Mouse (Mus musculus) heart, embryonic 16.5 days (tissue): ENCODE results near the gene Mt4. TPM values are rescaled to one million over a fixed set of nuclear protein-coding genes. Genes with fewer than 3 reads are reported as not detected.

Experiments
- ATAC-seq: fragments of 200-750 bp; cut with Nextera tagmentation; replicated peaks from 2 replicates; pipeline ENCODE4 v1.8.0; 2017; ENCODE audit warnings: moderate number of reproducible peaks; ENCODE audit not compliant: insufficient read depth, low FRiP score; ENCODE audit errors: extremely low read depth
- H3K27ac ChIP-seq: fragments of 300-500 bp; sonication (generic); 2 replicates; pipeline ENCODE4 v1.5.1; 2014; ENCODE audit warnings: mild to moderate bottlenecking, low read length, control low read depth, moderate library complexity
- H3K27me3 ChIP-seq: fragments of 300-500 bp; sonication (generic); 2 replicates; pipeline ENCODE4 v1.6.1; 2014; ENCODE audit warnings: low read length, mixed read lengths; ENCODE audit not compliant: control insufficient read depth, insufficient read depth
- H3K36me3 ChIP-seq: fragments of 300-500 bp; sonication (generic); 2 replicates; pipeline ENCODE4 v1.6.1; 2014; ENCODE audit not compliant: control insufficient read depth, insufficient read depth
- H3K4me1 ChIP-seq: fragments of 300-500 bp; sonication (generic); 2 replicates; pipeline ENCODE4 v1.6.1; 2014; ENCODE audit warnings: low read length, mixed read lengths; ENCODE audit not compliant: control insufficient read depth, insufficient read depth
- H3K4me2 ChIP-seq: fragments of 300-500 bp; sonication (generic); 2 replicates; pipeline ENCODE4 v1.6.1; 2014; ENCODE audit warnings: low read depth, mild to moderate bottlenecking, control low read depth, low read length
- H3K4me3 ChIP-seq: fragments of 300-500 bp; sonication (generic); 2 replicates; pipeline ENCODE4 v1.5.1; 2014; ENCODE audit warnings: mild to moderate bottlenecking, control low read depth, low read length
- H3K9ac ChIP-seq: fragments of 300-500 bp; sonication (generic); 2 replicates; pipeline ENCODE4 v1.6.1; 2014; ENCODE audit warnings: low read length, control low read depth
- H3K9me3 ChIP-seq: fragments of 300-500 bp; sonication (generic); replicated peaks from 2 replicates; pipeline ENCODE4 v1.6.1; 2016; ENCODE audit warnings: low read length; ENCODE audit not compliant: control insufficient read depth
- WGBS: fragments of 180-500 bp; shearing (Covaris S2); extraction: QIAGEN DNeasy Blood & Tissue Kit; methylation state at CpG from one replicate; pipeline ENCODE4 v1.1.7; 2014; 5-methylcytosine and 5-hydroxymethylcytosine counted together
- polyA plus RNA-seq: library from polyadenylated mRNA; unstranded; fragments of >200 nt; fragmentation: Nextera tagmentation; extraction: Ambion mirVana; gene quantifications from 2 replicates; pipeline ENCODE4 v1.2.1, GENCODE M21; 2015

Gene Mt4
- not detected in 2 replicates for polyA plus RNA-seq

DNA sequence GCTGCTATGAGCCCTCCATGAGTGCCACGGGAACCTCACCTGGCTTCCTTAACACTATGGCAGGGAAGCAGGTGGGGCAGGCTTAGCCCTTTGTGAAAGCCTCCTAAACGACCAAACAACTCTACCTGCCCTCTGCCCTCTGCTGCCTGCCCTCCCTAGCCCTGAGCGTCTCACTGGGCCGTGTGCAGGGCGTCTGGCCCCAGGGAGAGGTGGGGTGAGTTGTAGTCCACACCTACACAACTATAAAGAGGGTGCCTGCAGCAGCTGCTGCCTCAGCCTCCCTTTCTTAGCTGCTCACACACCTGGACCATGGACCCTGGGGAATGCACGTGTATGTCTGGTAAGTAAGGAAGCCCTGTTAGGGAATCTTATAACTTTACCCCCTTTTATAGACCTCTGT, at the start of gene Mt4:
Gene Mt4, plus strand, starts transcription at position 265 of the 400 bp plus-strand sequence.
- WGBS, result 49% methylated on average over 6 of the region's 6 CpGs

DNA sequence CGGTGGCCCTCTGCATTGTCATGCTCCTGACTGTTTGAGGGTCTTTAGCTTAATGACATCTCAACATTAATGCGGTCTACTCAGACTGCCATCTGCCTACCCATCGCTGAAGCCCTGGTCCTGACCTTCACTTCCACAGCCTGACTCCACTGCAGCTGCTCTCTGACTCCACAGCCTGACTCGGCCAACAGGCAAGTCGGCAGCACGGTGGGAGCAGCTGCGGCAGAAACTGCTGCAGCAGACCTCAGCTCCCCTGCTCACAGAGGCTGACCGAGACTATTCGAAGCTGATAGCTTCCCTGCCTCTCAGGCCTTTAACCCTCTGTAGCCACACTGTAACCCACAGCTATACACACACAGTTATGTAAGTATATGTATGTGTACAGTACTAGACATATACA, 49.0 kb upstream of the Mt4 start:
- Histone ChIP-seq H3K9me3 (no peaks in the 10 kb centered on the region), H3K9ac (no peak overlapping the region), H3K4me1 (no peaks in the 10 kb centered on the region), H3K4me3 (no peak overlapping the region), H3K27ac (no peak overlapping the region), H3K27me3 (no peaks in the 10 kb centered on the region), H3K36me3 (0 out of 2 replicates have a peak, but pooled peaks cover 2% of the 10 kb centered on the region), H3K4me2 (no peak overlapping the region)
- no peak for ATAC-seq
- WGBS, result 76% methylated on average over 9 of the region's 9 CpGs

More for the DNA sequence above, at the start of gene Mt4:
- no peaks in the 10 kb centered on the region for H3K36me3 ChIP-seq
- no peaks in the 10 kb centered on the region for H3K27me3 ChIP-seq
- H3K4me3 ChIP-seq, result no peak within 1 kb of the TSS
- 0 out of 2 replicates have a peak, but pooled peaks cover 2% of the 10 kb centered on the region for H3K9me3 ChIP-seq
- no peaks in the 10 kb centered on the region for H3K4me1 ChIP-seq
- no peak within 1 kb of the TSS for H3K4me2 ChIP-seq
- H3K27ac ChIP-seq, result no peak within 1 kb of the TSS
- no peak for ATAC-seq
- H3K9ac ChIP-seq, result no peak within 1 kb of the TSS

DNA sequence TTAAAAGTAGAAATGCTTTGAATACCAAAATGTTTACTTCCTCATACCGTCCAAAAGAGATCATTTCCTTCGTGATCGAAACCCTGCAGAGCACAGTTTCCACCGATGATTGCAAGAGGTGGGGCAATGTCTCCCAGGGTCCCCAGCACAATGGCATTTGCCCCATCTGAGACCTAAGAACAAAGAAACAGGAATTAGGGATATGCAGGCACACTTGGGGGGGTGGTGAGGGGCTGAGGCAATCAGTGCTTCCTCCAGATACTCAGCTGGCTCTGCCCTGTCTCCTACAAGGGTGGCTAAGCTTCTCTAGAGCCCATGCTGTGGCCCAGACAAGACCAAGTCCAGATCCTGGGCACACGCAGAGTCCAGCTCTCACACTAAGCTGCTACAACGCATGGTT, 47.3 kb upstream of the Mt4 start:
- no peak for ATAC-seq
- Histone ChIP-seq H3K27ac (no peak overlapping the region), H3K4me2 (no peak overlapping the region), H3K9ac (no peak overlapping the region), H3K27me3 (no peaks in the 10 kb centered on the region), H3K4me1 (no peaks in the 10 kb centered on the region), H3K9me3 (no peaks in the 10 kb centered on the region; the same call in 1 of the 2 replicates), H3K36me3 (0 out of 2 replicates have a peak, but pooled peaks cover 2% of the 10 kb centered on the region), H3K4me3 (no peak overlapping the region)
- WGBS, result 63% methylated on average over 6 of the region's 6 CpGs

DNA sequence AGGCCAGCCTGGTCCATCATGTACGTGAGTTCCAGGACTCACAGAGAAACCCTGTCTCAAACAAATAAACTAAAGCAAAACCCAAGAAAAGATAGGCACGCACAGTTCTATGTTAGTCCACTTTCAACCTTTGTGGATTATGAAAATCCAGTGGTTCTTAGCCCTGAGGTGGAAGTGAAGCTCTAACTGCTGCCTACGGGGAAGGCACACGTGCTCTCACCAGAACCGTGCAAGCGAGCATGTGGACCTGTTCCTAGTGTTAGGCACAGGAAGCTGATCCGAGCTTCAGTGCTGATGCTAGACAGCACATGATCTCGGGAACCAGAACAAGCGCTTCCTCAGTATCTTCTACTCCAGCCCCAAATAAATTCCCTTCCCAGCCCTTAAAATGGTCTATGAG, 44.1 kb upstream of the Mt4 start:
- ATAC-seq, result no peak
- Histone ChIP-seq H3K4me1 (peaks cover 4% of the 10 kb centered on the region), H3K4me2 (no peak overlapping the region), H3K36me3 (0 out of 2 replicates have a peak, but pooled peaks cover 2% of the 10 kb centered on the region), H3K9me3 (no peaks in the 10 kb centered on the region; the same call in 1 of the 2 replicates), H3K9ac (no peak overlapping the region), H3K4me3 (no peak overlapping the region), H3K27me3 (no peaks in the 10 kb centered on the region), H3K27ac (no peak overlapping the region)
- 75% methylated on average over 9 of the region's 9 CpGs for WGBS

DNA sequence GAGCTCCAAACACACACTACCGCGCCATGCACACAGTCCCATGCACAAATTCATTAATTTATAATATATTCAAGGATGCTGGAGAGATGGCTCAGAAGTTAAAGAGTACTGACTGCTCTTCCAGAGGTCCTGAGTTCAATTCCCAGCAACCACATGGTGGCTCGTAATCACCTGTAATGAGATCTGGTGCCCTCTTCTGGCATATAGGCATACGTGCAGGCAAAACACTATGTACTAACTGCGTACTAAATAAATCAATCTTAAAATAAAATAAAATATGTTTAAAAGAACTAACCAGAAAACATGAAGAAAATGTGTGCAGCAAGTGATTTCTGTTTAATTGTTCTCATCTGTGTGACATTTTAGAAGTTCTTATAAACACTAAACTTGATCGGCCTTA, 42.7 kb upstream of the Mt4 start:
- Histone ChIP-seq H3K27me3 (no peaks in the 10 kb centered on the region), H3K9me3 (no peaks in the 10 kb centered on the region; the same call in 1 of the 2 replicates), H3K4me1 (peaks cover 11% of the 10 kb centered on the region), H3K27ac (no peak overlapping the region), H3K4me3 (no peak overlapping the region), H3K9ac (no peak overlapping the region), H3K36me3 (no peaks in the 10 kb centered on the region), H3K4me2 (no peak overlapping the region)
- WGBS, result 79% methylated on average over 6 of the region's 6 CpGs
- ATAC-seq, result no peak

DNA sequence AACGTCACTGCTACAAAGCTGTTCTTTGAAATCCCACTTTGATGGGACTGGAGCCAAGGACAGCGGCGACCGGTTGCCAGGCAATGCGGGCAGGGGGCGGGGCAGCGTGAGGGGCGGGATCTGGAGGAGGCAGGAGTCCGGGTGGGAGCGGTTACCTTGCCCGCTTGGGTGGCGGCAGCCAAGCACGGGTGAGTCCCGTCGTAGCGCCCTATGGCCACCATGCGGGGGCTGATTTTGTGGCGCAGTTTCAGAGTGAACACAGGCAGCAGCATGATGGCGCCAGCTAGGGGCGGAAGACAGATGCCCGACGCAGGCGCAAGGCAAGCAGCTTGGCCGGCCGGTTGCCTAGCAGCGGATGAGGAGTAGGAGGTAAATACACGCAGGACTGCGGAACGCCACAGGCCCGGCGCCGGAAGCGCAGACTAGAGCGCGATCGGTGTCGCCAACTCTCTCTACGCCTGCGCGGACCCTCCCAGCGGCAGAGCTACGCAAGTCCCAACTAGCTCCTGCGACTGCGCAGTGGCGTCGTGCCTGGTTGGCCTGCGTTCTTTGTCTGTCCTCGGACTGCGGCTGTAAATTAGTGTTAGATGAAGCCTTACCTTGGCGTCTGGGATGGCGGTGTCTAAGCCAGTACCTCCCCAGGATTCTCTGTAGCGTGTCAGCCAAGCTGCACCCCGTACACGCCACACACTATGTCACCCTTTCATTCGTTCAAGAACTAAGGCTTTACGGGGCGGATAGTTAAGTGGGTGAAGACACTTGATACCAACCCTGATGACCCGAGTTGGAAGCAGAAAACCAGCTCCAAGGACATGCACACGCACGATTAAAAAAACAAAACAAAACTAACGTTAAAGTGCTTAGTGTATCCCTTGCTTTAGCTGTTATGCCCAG, 38.7 kb upstream of the Mt4 start, which contains the start of gene Bbs2:
Gene Bbs2, minus strand, starts transcription at position 848 of the 894 bp plus-strand sequence.
- H3K27me3 ChIP-seq, result peaks cover 4% of the 10 kb centered on the region; the same call in 1 of the 2 replicates
- H3K4me3 ChIP-seq, result peak within 1 kb of the TSS; percentile 73
- no peaks in the 10 kb centered on the region; the same call in 1 of the 2 replicates for H3K9me3 ChIP-seq
- peak; percentile 100 for ATAC-seq
- 1% methylated on average over 61 of the region's 61 CpGs for WGBS
- peaks cover 11% of the 10 kb centered on the region for H3K4me1 ChIP-seq
- H3K9ac ChIP-seq, result peak within 1 kb of the TSS; percentile 84
- peak within 1 kb of the TSS; percentile 95 for H3K27ac ChIP-seq
- no peaks in the 10 kb centered on the region for H3K36me3 ChIP-seq
- H3K4me2 ChIP-seq, result peak within 1 kb of the TSS; percentile 94

DNA sequence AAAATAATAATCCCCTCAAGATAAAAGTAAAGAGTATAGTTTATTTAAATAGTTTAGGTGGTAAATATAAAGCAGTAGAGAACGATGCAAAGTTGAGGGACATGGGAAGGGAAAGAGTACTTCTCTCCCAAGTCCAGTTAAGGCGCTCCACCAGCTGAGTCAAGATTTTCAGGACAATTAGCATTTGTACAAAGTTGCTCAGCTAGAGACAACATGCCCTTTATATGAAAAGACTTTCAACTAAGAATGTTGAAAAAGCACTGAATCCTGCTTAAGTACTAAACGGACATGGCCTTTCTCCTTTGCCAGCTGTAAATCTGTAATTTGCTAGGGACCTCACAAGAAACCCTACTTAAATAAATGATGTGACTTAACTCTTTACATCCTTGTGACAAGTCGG, 38.0 kb upstream of the Mt4 start:
- WGBS, result 49% methylated on average over 4 of the region's 4 CpGs
- Histone ChIP-seq H3K9me3 (no peaks in the 10 kb centered on the region; the same call in 1 of the 2 replicates), H3K4me1 (peaks cover 11% of the 10 kb centered on the region)

DNA sequence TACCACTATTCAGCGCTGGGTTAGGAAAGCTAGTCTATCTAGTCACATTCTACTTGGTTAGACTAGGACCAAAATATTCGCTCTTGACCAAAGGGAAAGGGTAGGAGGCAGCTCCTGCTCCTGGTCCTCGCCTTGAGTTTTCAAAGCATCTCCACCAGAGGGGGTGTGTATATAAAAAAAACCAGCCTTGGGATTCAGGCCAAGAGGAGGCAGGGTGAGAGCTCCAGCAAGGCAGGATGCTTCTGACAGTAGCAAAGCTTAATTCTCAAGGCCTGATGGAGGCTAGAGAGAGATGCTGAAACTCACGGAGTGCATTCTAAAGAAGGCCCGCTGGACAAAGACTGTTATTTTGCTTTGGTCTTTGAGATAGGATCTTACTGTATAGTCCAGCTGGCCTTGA, 32.9 kb upstream of the Mt4 start:
- Histone ChIP-seq H3K27ac (no peak overlapping the region), H3K9ac (no peak overlapping the region), H3K27me3 (peaks cover 4% of the 10 kb centered on the region; the same call in 1 of the 2 replicates), H3K4me2 (no peak overlapping the region), H3K9me3 (no peaks in the 10 kb centered on the region), H3K36me3 (no peaks in the 10 kb centered on the region), H3K4me3 (no peak overlapping the region), H3K4me1 (0 out of 2 replicates have a peak, but pooled peaks cover under 1% of the 10 kb centered on the region)
- ATAC-seq, result no peak
- WGBS, result 44% methylated on average over 5 of the region's 5 CpGs

More for the DNA sequence above, 38.0 kb upstream of the Mt4 start:
- Histone ChIP-seq H3K4me2 (peak overlapping the region; percentile 94), H3K36me3 (no peaks in the 10 kb centered on the region), H3K27me3 (peaks cover 4% of the 10 kb centered on the region; the same call in 1 of the 2 replicates), H3K27ac (peak overlapping the region; percentile 95), H3K9ac (peak overlapping the region; percentile 84), H3K4me3 (peak overlapping the region; percentile 73)
- ATAC-seq, result no peak

DNA sequence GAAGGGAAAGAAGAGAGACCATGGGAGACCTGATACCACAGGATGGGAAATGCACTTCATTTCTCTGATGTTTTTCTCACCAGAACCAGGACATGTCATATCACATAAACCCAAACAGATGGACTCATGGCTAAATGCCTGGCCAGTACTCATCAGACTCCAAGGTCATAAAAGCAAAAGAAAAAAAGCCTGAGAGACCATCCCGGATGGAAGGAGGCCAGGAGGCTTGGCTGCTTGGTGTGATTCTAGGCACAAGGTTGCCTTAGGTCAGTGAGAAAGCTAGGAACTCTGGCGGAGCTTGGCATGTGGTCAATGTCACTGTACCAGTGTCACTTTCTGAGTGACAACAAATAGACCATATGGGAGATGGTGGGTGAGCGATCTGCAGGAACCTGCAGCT, 29.1 kb upstream of the Mt4 start:
- H3K4me2 ChIP-seq, result no peak overlapping the region
- H3K9ac ChIP-seq, result no peak overlapping the region
- ATAC-seq, result no peak
- H3K4me1 ChIP-seq, result no peaks in the 10 kb centered on the region
- no peaks in the 10 kb centered on the region for H3K9me3 ChIP-seq
- H3K27me3 ChIP-seq, result no peaks in the 10 kb centered on the region
- WGBS, result 54% methylated on average over 3 of the region's 3 CpGs
- no peak overlapping the region for H3K4me3 ChIP-seq
- H3K36me3 ChIP-seq, result no peaks in the 10 kb centered on the region
- no peak overlapping the region for H3K27ac ChIP-seq
